Mouse (Mus musculus) E14TG2a.4 (cell line): Measurements from ENCODE around the gene Phactr2.

Experiments
- CTCF ChIP-seq: conservative IDR thresholded peaks from 2 replicates; pipeline ENCODE4 v1.5.1; 2014; ENCODE audit warnings: low read length
- NANOG ChIP-seq: IDR thresholded peaks from 2 replicates; pipeline ENCODE4 v1.6.1; 2014; ENCODE audit warnings: borderline replicate concordance, low read length, mixed read lengths
- POU5F1 ChIP-seq: IDR thresholded peaks from 2 replicates; pipeline ENCODE4 v1.6.1; 2014; ENCODE audit warnings: low read length, borderline replicate concordance

GRCm38 (mm10) chr10:13209930-13210637, 264.1 kb downstream of the Phactr2 start:
- TF ChIP-seq CTCF (no peak), POU5F1 (no peak), NANOG (no peak)
